Mouse (Mus musculus) heart, adult 11 months (tissue): ENCODE results near the gene Zfp422.

Experiments
- DNase-seq: peaks from one replicate; pipeline ENCODE4 v3.0.0; 2022

Zfp422 gene

DNA sequence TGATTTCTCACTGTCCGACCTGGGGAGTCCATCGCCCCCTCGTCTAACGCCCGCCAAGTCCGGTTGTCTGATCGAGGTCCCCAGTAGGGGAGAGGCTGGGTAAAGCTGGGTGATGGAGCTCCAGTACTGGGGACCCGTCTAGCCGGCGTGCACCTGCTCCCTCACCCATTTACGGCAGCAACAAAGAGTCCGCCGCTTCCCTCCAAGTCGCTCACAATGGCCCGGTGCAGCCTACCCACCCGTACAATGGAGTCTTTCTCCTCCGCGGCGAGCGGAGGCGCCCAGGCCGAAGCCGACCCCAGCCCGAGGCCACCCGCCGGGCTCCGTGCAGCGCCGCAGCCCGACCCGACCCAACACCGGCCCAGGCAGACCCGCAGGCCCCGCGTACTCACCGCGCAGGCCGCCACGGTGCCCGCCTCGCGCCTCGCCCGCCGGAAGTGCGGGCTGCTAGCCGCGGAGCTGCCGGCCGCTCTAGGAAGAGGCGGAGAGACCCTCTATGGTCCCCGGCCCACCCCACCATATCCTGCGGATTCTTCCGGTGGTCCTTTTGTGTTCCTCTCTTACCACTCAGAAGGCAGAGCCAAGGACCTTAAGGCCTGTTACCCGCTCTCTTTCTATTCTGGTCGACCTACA, at the start of gene Zfp422:
Zfp422 (minus strand) TSS at position 461 of the 633 bp plus-strand sequence.
- peak; percentile 96 for DNase-seq

GRCm38 (mm10) chr6:116677321-116677720, 48.5 kb upstream of the Zfp422 start:
- DNase-seq, result peak; percentile 92

DNA sequence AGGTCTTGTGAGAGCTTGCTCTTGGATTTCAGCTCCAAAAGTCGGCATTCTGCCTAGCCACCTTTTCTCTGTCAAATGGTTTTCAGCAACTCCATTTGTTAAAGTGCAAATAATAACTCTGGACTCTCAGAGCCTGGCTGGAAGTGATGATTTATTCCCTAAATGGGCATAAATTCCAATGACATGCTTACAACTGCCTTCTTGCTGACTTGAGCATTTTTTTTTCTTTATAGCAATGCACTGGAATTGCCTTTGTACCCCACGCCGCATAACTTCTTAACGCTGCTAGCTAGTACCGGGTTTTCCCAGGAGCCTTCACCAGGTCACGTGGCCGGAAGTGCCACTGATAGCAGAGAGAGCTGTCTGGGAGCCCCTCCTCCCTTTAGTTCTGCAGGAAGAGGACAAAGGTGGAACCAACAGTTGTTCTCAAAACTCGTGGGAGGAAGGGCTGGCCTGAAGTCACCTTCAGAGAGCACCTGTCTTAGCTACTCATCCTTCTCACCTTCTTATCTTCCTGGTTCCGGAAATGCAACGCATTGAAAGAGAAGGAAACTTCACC, 47.6 kb upstream of the Zfp422 start:
- DNase-seq, result peak; percentile 94

- peak; percentile 88 for DNase-seq
Measured at GRCm38 (mm10) chr6:116674283-116674886, 45.6 kb upstream of the Zfp422 start.

DNA sequence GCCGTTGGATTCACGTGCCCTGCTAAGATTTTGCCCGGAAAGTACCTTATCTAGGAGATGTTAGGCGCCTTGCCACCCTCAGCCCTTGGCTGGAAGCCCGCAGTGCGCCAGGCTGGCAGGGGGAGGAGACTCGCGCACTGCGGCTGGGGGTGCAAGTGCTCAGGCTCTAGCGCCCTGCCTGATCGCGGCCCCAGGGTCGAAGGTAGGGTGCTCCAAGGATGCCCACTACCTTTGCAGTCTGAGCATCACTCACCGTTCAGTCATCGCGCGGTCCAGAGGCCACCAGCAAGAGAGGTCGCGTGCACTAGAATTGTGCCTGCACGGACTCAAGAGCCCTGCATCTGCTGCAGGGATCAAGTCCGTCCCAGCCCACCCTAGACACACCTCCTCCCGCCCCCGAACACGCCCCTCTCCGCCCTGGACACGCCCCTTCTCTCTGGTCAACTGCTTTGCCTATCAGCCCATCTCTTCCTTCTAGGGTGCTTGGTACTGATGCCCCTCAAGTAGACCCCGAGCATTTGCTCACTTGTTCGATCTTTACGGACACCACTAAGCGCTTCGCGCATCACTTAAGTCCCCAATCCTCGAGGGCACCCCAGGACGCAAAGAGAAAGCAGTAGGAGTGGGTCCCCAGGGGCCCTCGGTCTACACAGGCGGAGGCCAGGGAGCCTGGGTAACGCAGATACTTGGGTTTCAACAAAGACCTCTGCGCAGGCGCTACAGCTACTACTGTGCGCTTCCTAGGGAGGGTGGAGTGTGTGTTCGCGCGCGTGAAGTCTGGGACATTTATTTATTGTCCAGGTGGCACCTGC, 44.9 kb upstream of the Zfp422 start, which contains the start of gene Rassf4:
Rassf4 (minus strand) TSS at position 482 of the 812 bp plus-strand sequence.
- DNase-seq, result peak; percentile 99

- DNase-seq, result peak; percentile 94
Measured at GRCm38 (mm10) chr6:116672349-116672748, 43.5 kb upstream of the Zfp422 start.

DNA sequence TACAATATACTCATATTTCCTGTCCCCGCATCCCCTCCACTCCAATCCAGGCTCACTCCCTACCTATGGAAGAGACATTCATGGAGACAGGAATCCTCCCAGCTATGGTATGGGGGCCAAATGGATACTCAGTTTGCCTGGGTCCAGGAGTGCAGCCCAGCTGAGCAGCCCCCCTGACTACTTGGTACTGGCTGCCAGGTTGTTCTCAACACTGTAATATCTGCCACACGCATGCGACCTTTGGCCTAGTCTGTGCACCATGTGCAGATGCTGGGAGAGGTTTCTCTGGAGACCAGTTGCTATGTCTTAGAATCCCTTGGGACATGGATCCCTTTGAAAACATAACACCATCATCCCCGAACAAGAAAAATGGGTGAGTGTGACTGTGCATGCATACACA, 43.0 kb upstream of the Zfp422 start:
- DNase-seq, result peak; percentile 90

DNA sequence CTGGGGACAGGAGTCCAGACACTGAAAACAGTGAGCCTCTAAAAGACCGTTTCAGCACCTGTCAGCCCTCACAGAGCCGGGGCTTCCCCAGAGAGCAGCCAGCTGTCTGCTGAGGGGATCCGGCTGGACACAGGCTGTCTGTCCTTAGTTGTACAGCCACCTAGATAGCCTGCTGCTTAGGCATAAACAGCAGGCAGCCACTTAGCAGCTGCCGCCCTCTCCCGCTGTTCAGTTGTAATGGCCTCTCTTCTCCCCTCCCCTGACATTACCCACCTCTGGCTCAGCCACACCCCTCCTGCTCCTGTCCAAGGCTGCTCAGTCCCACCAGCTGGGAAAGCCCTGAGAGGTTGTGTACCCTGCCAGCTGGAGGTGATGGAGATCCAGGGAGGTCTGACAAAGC, 42.2 kb upstream of the Zfp422 start:
- peak; percentile 91 for DNase-seq

DNA sequence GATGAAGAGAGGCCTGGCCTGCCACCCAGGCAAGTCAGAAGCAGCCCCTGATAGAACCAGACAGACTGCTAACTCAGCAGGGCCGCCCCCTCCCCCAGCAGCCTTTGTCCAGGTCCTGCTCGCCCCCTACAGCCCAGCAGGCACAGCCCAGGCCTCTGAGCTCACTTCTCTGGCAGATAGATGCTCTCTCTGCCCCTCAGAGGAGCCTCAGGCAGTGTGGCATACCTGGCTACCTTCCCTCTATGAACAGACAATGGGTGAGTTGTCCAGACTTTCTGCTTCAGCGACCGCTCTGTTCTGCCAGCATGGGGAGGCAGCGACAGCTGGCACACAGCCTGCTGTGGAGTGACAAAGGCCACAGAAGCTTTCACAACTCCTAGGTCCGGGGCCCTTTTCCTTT, 41.3 kb upstream of the Zfp422 start:
- DNase-seq, result peak; percentile 91

DNA sequence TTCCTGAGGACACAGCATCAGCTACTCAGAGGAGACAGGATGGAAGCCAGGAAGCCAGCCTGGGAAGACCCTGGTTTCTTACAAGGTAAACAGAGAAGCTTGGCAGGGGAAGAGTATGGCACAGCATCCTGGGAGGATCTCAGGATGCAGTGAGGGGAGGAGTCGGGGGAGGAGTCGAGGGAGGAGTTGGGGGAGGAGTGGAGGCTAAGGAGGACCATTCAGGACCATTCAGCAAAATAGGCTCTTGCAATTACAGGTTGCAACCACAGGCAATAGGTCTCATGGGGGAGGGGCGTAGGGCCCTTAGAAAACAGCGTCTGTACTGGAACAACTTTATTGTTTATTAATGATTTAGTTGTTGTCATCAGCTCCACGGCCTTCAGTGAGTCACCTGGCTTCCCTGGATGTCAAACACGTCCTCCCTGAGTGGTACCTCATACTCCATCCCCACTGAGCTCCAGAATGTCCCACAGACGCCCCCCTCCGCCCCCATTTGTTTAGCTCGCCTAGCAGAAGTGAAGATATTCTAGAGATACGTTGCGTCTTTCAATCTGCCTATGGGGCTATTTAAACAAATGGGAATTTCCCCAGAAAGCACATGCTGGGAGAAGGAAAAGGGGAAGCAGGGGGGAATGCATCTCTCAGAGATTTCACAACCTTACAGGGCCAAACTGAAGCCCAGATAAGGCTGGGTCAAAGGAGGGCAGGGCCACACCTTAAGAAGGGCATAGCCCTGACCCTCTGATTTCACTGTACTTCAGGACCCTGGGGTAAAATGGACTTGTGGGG, 40.1 kb upstream of the Zfp422 start:
- peak; percentile 88 for DNase-seq

- peak; percentile 78 for DNase-seq
Measured at GRCm38 (mm10) chr6:116667382-116667781, 38.6 kb upstream of the Zfp422 start.

DNA sequence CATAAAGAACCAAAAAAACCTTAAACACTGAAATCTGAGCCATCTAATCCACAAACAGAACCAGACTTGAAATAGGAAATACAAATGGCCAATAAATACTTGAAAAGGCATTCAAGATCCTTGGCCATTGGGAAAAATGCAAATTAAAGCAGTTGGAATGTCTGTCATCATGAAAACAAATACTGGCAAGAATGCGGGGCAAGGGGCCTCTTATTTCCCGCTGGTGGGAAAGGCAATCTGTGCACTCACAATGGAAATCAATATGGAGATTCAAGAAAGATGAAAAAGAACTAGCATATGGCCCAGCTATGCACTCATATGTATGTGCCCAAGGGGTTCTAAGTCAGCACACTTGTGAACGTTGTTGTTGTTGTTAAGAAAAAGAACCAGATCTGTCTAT, 38.1 kb upstream of the Zfp422 start:
- DNase-seq, result peak; percentile 44

DNA sequence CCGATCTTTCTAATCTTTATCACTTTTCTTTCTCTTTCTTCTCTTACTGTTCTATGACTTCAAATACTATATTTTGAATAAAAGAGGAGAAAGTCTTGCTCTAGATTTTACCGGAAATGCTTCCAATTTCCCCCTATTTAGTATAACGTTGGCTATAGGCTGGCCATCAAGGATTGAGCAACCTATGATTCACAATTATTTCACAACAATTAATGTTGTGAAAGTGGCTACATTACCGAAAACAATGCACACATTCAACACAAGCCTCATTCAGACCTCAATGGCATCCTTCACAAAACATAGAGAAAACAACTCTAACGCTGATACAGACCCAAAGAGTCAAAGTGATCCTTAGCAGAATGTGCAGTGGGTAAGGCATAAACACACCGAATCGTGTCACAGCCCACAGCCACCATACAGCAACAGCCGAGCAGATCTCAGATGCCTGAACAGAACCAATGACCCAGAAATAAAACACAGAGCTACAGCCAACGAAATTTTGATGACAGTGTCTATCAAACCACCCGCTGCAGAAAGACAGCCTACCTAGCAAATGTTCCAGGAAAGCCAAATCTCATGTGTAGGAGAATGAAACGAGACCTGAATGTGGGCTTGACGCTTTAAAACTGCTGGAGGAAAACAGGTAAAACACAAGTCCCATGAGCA, 37.4 kb upstream of the Zfp422 start:
- peak; percentile 50 for DNase-seq

- no peak for DNase-seq
Measured at GRCm38 (mm10) chr6:116664830-116665229, 36.0 kb upstream of the Zfp422 start.

GRCm38 (mm10) chr6:116664031-116664430, 35.2 kb upstream of the Zfp422 start:
- DNase-seq, result peak; percentile 96

GRCm38 (mm10) chr6:116663364-116663763, 34.6 kb upstream of the Zfp422 start:
- DNase-seq, result peak; percentile 73

DNA sequence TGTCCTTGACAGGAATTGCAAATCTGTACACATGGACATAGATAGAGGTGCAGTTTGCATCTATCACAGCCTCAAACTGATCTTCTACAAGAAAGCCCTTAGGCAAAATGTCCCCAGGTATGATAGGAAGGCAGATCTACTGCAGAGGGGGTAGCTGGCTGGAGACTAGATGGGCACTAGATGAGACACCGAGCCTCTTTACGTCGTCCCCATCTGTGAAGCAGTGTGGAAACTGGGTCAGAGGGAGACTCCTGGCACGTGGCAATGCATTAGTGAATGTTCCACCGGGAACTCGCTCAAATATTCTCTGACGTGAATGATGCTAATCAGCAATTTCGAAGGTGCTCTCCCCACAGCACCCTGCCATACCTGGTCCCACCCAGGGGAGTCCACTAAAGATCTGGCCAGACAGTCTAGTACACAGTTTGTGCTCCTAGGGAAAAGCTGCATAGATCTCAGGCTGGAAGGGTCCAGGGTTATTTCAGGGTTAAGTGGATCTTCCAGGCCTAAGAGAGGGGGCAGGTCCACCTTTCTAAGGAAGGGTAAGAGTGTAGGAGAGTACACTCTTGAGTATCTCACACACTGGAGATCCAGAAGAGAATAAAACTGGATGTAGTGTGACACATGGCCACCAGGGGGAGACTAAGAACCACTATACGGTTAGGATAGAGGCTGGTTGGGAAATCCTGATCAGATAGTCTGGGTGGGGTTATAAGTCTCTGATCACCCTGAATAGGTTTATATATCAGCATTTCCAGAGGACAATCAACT, 25.1 kb upstream of the Zfp422 start:
- DNase-seq, result peak; percentile 93

GRCm38 (mm10) chr6:116653191-116653590, 24.4 kb upstream of the Zfp422 start:
- peak; percentile 91 for DNase-seq

- peak; percentile 97 for DNase-seq
Measured at GRCm38 (mm10) chr6:116651437-116652118, 22.8 kb upstream of the Zfp422 start.

- peak; percentile 99 for DNase-seq
Measured at GRCm38 (mm10) chr6:116650406-116650805, 21.6 kb upstream of the Zfp422 start, which contains the start of gene Depp1. Depp1 (plus strand) TSS chr6:116650609.
